ENCODE assay signal across 23 mouse cellular contexts in the genomic region with DNA sequence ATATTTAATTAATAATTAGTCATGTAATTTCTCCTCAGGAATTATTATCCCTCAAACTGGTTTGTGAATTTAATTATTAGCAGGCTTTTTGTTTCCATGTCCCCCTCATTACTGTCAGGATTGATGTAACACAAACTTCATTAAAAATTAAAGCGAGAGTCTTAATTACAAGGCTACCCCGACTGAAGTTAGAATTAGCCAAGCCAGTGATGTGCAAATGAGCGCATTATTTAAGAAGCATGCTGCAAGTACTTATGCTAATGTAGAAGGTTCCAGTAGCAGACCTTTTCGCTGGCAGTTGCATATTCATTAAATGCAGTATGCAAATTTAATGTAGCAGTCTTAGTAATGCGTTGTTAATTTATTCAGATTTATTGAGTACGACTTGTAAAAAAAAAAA.
A peak's percentile ranks its signal among the peaks of the same experiment; 100 is the strongest.
DNase-seq lines count a peak whose midpoint lies in the region; ATAC-seq and TF ChIP-seq lines count a peak whose summit lies in the region.
"Had no signal": no experiment of that assay in that cellular context is flagged by ENCODE, and none has a peak within 500 bp of the region (broad histone marks: within the 10 kb centered on the region; RNA-seq: fewer than 3 reads in every experiment).

No protein-coding gene starts in this region.

- H3K9me3 ChIP-seq in forebrain, embryonic 11.5 days (ENCODE audit: control insufficient read depth, low read length): no peaks in the 10 kb centered on the region
- peaks cover 18% of the 10 kb centered on the region; the same call in 1 of the 2 replicates for H3K9me3 ChIP-seq in forebrain, embryonic 10.5 days
- peaks cover 7% of the 10 kb centered on the region; the same call in 1 of the 2 replicates for H3K9me3 ChIP-seq in forebrain, embryonic 12.5 days
- peaks cover 3% of the 10 kb centered on the region; the same call in 1 of the 2 replicates for H3K9me3 ChIP-seq in hindbrain, embryonic 16.5 days (ENCODE audit: control insufficient read depth, low read length)
- H3K9me3 ChIP-seq: embryonic facial prominence, embryonic 15.5 days; heart, embryonic 10.5 days; limb, embryonic 13.5 days; liver, embryonic 15.5 days had no signal

- no peak overlapping the region for H3K4me2 ChIP-seq in forebrain, embryonic 11.5 days (ENCODE audit: low read depth, low read length, severe bottlenecking)
- H3K4me2 ChIP-seq in forebrain, embryonic 12.5 days: no peak overlapping the region
- H3K4me2 ChIP-seq in hindbrain, embryonic 16.5 days (ENCODE audit: low read length): no peak overlapping the region
- H3K4me2 ChIP-seq: embryonic facial prominence, embryonic 15.5 days; limb, embryonic 13.5 days; liver, embryonic 15.5 days had no signal

- peaks cover 31% of the 10 kb centered on the region for H3K27me3 ChIP-seq in forebrain, embryonic 11.5 days (ENCODE audit: control insufficient read depth, insufficient read depth, low read length)
- H3K27me3 ChIP-seq in forebrain, embryonic 10.5 days (ENCODE audit: poor library complexity, severe bottlenecking): peaks cover 59% of the 10 kb centered on the region; the same call in 1 of the 2 replicates
- H3K27me3 ChIP-seq in forebrain, embryonic 12.5 days: peaks cover 78% of the 10 kb centered on the region
- peaks cover 7% of the 10 kb centered on the region for H3K27me3 ChIP-seq in hindbrain, embryonic 16.5 days (replicated peaks; ENCODE audit: control insufficient read depth, insufficient read depth, low read length)
- H3K27me3 ChIP-seq in cerebellum, adult 2 months (ENCODE audit: control insufficient read depth, insufficient read depth, low read length): no peaks in the 10 kb centered on the region; the same call in 1 of the 2 replicates
- H3K27me3 ChIP-seq: embryonic facial prominence, embryonic 15.5 days; liver, embryonic 15.5 days had no signal

- no peak for DNase-seq in forebrain, embryonic 11.5 days (ENCODE audit: low spot score)
- no peak for DNase-seq in forebrain, embryonic 10.5 days (ENCODE audit: extremely low spot score, low spot score)
- peak; percentile 32 for DNase-seq in retina, embryonic 14.5 days (ENCODE audit: low spot score)
- no peak for DNase-seq in cerebellum, adult 2 months
- no peak for DNase-seq in cerebellum, adult 9-11 months
- DNase-seq: adrenal gland, adult 2 months; cerebellum, adult 8-10 months; gastrocnemius, postnatal 10 days; heart, postnatal 10 days; kidney, adult 8-10 months; kidney, postnatal 36 days; layer of hippocampus, adult 9-11 months; thymus, postnatal 14 days had no signal

- TF ChIP-seq CTCF in cerebellum, adult 2 months (IDR thresholded peaks at IDR 0.05; ENCODE audit: borderline replicate concordance, insufficient read depth, low read depth, low read length): no peak

- H3K9ac ChIP-seq in forebrain, embryonic 11.5 days (ENCODE audit: low read length): no peak overlapping the region
- H3K9ac ChIP-seq in forebrain, embryonic 12.5 days: no peak overlapping the region
- no peak overlapping the region for H3K9ac ChIP-seq in hindbrain, embryonic 16.5 days (ENCODE audit: low read depth, low read length)
- H3K9ac ChIP-seq: embryonic facial prominence, embryonic 15.5 days; limb, embryonic 13.5 days; liver, embryonic 15.5 days had no signal

- no peaks in the 10 kb centered on the region for H3K36me3 ChIP-seq in forebrain, embryonic 11.5 days (ENCODE audit: control insufficient read depth, insufficient read depth, low read length)
- no peaks in the 10 kb centered on the region for H3K36me3 ChIP-seq in forebrain, embryonic 10.5 days (replicated peaks)
- no peaks in the 10 kb centered on the region for H3K36me3 ChIP-seq in forebrain, embryonic 12.5 days (replicated peaks)
- H3K36me3 ChIP-seq in hindbrain, embryonic 16.5 days (ENCODE audit: control insufficient read depth, insufficient read depth, low read length): no peaks in the 10 kb centered on the region
- H3K36me3 ChIP-seq: embryonic facial prominence, embryonic 15.5 days; heart, embryonic 10.5 days; limb, embryonic 13.5 days; liver, embryonic 15.5 days had no signal

- ATAC-seq in forebrain, embryonic 11.5 days (replicated peaks; ENCODE audit: low FRiP score): peak; percentile 78; the same call in 1 of the 2 replicates
- peak; percentile 88 for ATAC-seq in forebrain, embryonic 12.5 days (ENCODE audit: low FRiP score)
- ATAC-seq in hindbrain, embryonic 16.5 days: 0 out of 2 replicates have a peak, but pooled peaks have one; percentile 20
- no peak for ATAC-seq in granulocyte monocyte progenitor cell, adult 5-6 weeks (replicated peaks; ENCODE audit: poor library complexity, severe bottlenecking)
- ATAC-seq: inflammation-experienced regulatory T-cells, adult 6 months; lung, postnatal 0 days had no signal

- WGBS in forebrain, embryonic 11.5 days: 42% methylated on average over 6 of the region's 6 CpGs
- 69% methylated on average over 6 of the region's 6 CpGs for WGBS in forebrain, embryonic 10.5 days
- 24% methylated on average over 6 of the region's 6 CpGs for WGBS in forebrain, embryonic 12.5 days
- 17% methylated on average over 6 of the region's 6 CpGs for WGBS in hindbrain, embryonic 16.5 days
- 27% methylated on average over 6 of the region's 6 CpGs for WGBS in cerebellum, adult 2 months

- H3K4me3 ChIP-seq in forebrain, embryonic 11.5 days (ENCODE audit: low read depth, low read length): no peak overlapping the region
- no peak overlapping the region for H3K4me3 ChIP-seq in forebrain, embryonic 10.5 days
- no peak overlapping the region for H3K4me3 ChIP-seq in forebrain, embryonic 12.5 days (replicated peaks)
- H3K4me3 ChIP-seq in hindbrain, embryonic 16.5 days (ENCODE audit: low read length): no peak overlapping the region
- no peak overlapping the region for H3K4me3 ChIP-seq in cerebellum, adult 2 months (replicated peaks; ENCODE audit: insufficient read depth, low read depth, low read length)
- H3K4me3 ChIP-seq: embryonic facial prominence, embryonic 15.5 days; heart, embryonic 10.5 days; limb, embryonic 13.5 days; liver, embryonic 15.5 days had no signal

- no peak for TF ChIP-seq POLR2A in cerebellum, adult 2 months (IDR thresholded peaks at IDR 0.05; ENCODE audit: borderline replicate concordance, insufficient read depth, low read length)

- H3K27ac ChIP-seq in forebrain, embryonic 11.5 days (ENCODE audit: low read depth, low read length): no peak overlapping the region
- no peak overlapping the region for H3K27ac ChIP-seq in forebrain, embryonic 10.5 days
- no peak overlapping the region for H3K27ac ChIP-seq in forebrain, embryonic 12.5 days
- H3K27ac ChIP-seq in hindbrain, embryonic 16.5 days (ENCODE audit: low read depth, low read length): no peak overlapping the region
- no peak overlapping the region for H3K27ac ChIP-seq in cerebellum, adult 2 months (ENCODE audit: insufficient read depth, low read length)
- H3K27ac ChIP-seq: embryonic facial prominence, embryonic 15.5 days; heart, embryonic 10.5 days; limb, embryonic 13.5 days; liver, embryonic 15.5 days; stomach, postnatal 0 days had no signal

- H3K4me1 ChIP-seq in forebrain, embryonic 11.5 days (replicated peaks; ENCODE audit: control insufficient read depth, insufficient read depth, low read length): no peaks in the 10 kb centered on the region; the same call in 1 of the 2 replicates
- H3K4me1 ChIP-seq in forebrain, embryonic 10.5 days: peaks cover 6% of the 10 kb centered on the region
- H3K4me1 ChIP-seq in forebrain, embryonic 12.5 days: peaks cover 2% of the 10 kb centered on the region; the same call in 1 of the 2 replicates
- H3K4me1 ChIP-seq in hindbrain, embryonic 16.5 days (ENCODE audit: control insufficient read depth, insufficient read depth, low read depth, low read length): peaks cover 3% of the 10 kb centered on the region
- no peaks in the 10 kb centered on the region for H3K4me1 ChIP-seq in cerebellum, adult 2 months (ENCODE audit: control insufficient read depth, insufficient read depth, low read length)
- H3K4me1 ChIP-seq: embryonic facial prominence, embryonic 15.5 days; heart, embryonic 10.5 days; liver, embryonic 15.5 days had no signal
